Mouse (Mus musculus) cerebellum, postnatal 4 days (tissue): ENCODE measurements around the gene Psmc5.

Experiments
- DNase-seq, 2 experiments: peaks; one replicate each; pipeline ENCODE4 v3.0.0; 2022; ENCODE audit warnings: low spot score in 2 of 2, mixed read lengths in 1 of 2

The Psmc5 gene

GRCm38 (mm10) chr11:106306065-106306385 is 50.1 kb downstream of the Psmc5 start:
- DNase-seq, result no peak

DNA sequence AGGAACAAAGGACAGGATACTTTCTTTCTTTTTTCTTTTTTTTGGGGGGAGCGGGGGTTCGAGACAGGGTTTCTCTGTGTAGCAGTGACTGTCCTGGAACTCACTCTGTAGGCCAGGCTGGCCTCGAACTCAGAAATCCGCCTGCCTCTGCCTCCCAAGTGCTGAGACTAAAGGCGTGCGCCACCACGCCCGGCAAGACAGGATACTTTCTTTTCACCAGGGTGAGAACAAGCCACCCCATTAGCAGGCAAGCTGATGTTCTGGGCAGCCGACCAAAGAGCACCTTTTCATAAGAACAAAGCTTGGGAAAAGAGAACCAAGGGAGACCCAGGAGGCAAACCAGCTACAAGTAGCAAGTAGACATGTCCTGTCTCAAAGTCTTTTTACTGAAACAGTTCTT is 50.8 kb downstream of the Psmc5 start:
- DNase-seq, result no peak

DNA sequence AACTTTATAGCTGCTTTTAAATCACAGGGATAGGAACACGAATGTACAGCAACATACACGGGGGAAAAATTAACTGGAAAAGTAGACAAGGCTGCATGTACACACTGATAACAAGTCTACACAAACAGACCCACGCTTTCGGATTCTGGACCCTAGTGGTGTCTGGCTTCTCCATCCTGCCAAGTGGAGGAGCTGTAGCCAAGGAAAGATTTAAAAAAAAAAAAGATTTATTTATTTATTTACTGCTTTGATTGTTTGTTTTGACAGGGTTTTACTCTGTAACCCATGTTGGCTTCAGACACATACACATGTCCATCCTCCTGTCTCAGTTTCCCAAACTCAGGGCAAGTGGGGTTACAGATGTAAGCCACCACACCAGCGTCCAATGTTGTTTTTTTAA is 51.5 kb downstream of the Psmc5 start:
- DNase-seq, result no peak

DNA sequence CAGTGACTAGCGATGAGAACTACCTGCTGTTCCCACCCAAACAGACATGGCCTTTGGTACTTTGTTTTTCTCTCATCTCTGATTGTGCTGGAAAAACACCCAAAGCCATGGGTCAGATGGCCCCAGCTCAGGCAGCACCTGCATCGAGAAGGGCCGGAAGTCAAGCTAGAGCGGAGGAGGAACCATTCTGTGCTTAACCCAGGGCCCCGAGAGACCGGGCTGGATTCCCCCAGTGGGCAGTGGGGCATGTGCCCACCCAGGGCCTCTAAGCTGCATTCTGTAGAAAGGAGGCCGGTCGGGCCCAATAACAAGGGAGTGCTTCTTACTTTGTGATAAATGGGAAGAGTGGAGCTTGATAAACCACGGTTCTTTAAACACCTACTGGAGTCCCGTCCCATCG is 52.2 kb downstream of the Psmc5 start:
- DNase-seq, result no peak

- no peak for DNase-seq
Observed at GRCm38 (mm10) chr11:106310123-106310522, 54.2 kb downstream of the Psmc5 start.
